Mouse (Mus musculus): ENCODE results near the gene Cetn4.

DNA sequence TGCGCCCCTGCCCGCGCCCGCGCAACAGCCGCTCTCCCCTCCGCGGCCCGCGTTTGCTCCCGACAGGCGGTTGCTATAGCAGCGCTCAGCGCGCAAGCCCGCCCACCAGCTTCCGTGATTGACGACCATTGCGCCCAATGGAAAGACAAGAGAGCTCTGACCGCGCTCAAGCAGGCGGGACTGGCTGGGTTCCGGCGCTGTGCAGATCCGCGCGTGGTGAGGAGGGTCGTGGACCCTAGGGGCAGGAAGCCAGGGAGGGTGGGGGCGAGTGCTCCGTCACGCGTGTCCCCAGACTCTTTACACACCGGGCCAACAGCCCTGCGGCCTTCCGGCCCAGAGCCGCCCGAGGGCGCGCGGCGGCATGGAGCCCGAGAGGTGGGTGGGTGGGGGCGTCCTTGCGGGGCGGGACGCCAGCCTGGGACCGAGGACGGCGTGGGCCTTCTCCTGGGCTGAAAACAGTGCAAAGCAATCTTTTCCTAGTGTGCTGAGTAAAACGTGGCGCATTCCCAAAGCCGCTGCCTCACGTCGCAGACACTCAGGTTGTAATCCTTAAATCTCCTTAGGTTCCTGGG is at the start of gene Cetn4, which contains the start of gene Bbs12:
- TF ChIP-seq CTCF (IDR thresholded peaks at IDR 0.05; ENCODE audit: borderline replicate concordance, insufficient read depth, low read depth, low read length) (no peak), POLR2A (IDR thresholded peaks at IDR 0.05; ENCODE audit: borderline replicate concordance, insufficient read depth, low read length) (peak; percentile 59; the same call in 1 of the 2 replicates)

Measured in cerebellum, adult 2 months (tissue).